Mouse (Mus musculus) fat pad, adult 2 months (tissue): ENCODE results near the gene Zfp871.
"Not testable (repeated sequence)": the region's sequence is repeated elsewhere in the genome, so short reads cannot be mapped to it uniquely, and the experiment has no call there.

ENCODE experiments used
- DNase-seq: peaks from one replicate; pipeline ENCODE4 v3.0.0-alpha.2; 2011; ENCODE audit warnings: low read depth, low spot score; ENCODE audit errors: extremely low read depth

Gene Zfp871

GRCm38 (mm10) chr17:32741057-32741456, 47.0 kb downstream of the Zfp871 start:
- no peak for DNase-seq

GRCm38 (mm10) chr17:32738406-32738805, 49.7 kb downstream of the Zfp871 start:
- DNase-seq = no peak

- DNase-seq = no peak
Measured at GRCm38 (mm10) chr17:32729029-32729428, 59.1 kb downstream of the Zfp871 start.

GRCm38 (mm10) chr17:32726360-32726759, 61.7 kb downstream of the Zfp871 start:
- DNase-seq = not testable (repeated sequence)

GRCm38 (mm10) chr17:32722771-32723170, 65.3 kb downstream of the Zfp871 start:
- DNase-seq = no peak

GRCm38 (mm10) chr17:32722151-32722550, 65.9 kb downstream of the Zfp871 start:
- DNase-seq = not testable (repeated sequence)
